Mouse (Mus musculus) cortical plate, adult 2 months (tissue): ENCODE measurements around the gene Sec61b.

Source experiments
- CTCF ChIP-seq: fragments of 200-500 bp; IDR thresholded peaks from 2 replicates; pipeline ENCODE4 v1.5.1; 2011; ENCODE audit warnings: mild to moderate bottlenecking, control low read depth, low read length; ENCODE audit not compliant: insufficient read depth; ENCODE audit errors: extremely low read depth
- POLR2A ChIP-seq: fragments of 200-500 bp; IDR thresholded peaks from 2 replicates; pipeline ENCODE4 v1.6.1; 2011; ENCODE audit warnings: mild to moderate bottlenecking, low read length, control low read depth; ENCODE audit not compliant: insufficient read depth; ENCODE audit errors: extremely low read depth

DNA sequence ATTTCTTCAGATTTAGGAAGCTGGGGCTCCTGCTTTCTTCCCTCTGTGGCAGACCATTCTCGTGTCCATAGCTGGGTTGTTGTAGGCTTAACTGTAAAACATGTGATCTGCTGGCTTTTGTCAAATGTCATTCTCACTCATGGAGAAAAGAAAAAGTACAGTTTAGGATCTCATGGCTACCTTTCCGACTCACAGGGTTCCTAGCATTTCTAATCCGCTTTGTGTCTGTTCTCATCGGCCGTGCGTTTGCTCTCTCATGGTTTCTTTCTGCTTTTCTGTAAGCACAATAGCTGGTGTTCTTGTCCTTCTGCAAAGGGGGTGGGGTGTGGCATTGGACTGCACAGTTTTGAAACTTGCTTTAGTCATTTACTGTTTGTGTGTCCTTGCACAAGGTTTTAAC, 28.6 kb downstream of the Sec61b start:
- TF ChIP-seq CTCF (no peak), POLR2A (no peak)
